Mouse (Mus musculus): ENCODE results near the gene Car4. TPM values are rescaled to one million over a fixed set of nuclear protein-coding genes. Genes with fewer than 3 reads are reported as not detected.

Car4 gene
- 0.86 and 1.4 TPM in 2 replicates for polyA plus RNA-seq (2016; fragmentation: Nextera tagmentation; extraction: Ambion mirVana)

DNA sequence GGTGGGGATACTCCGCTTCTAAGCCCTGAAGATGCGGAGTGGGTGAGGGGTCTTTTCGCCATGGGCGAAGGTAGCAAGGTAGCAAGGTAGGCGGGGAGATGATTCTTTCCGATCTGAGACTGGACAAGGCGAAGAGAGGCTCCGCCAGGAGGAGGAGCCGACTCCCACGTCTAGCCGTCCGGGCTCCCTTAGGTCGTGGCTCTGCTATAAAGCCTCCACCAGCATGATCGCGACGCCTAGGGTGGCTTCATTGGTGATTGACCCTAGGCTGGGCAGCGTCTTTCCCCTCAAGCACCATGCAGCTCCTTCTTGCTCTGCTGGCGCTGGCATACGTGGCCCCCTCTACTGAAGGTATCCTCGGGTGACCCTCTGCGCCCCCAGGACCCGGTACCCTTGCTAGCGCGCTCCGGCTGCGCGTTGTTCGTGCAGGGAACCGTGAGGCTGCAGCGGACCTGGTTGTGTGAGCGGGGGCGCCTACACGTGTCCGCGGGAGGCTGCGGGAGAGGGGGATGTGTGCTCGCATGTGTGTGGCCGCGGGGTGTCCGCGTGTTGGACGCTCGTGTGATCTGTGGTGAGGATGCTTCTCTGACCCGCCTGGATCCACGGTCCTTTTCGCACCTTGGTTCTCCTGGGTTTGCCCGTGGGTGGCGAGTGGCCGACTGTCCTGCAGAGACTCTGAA, at the start of gene Car4:
Gene Car4, plus strand, starts transcription at position 196 of the 680 bp plus-strand sequence.
- peak within 1 kb of the TSS; percentile 10; the same call in 1 of the 2 replicates for H3K9ac ChIP-seq
- H3K4me1 ChIP-seq = peaks cover 17% of the 10 kb centered on the region
- H3K4me3 ChIP-seq = peak within 1 kb of the TSS; percentile 33
- WGBS = 1% methylated on average over 49 of the region's 49 CpGs
- no peaks in the 10 kb centered on the region for H3K36me3 ChIP-seq
- ATAC-seq (ENCODE audit: insufficient number of reproducible peaks, insufficient read depth, low FRiP score, low TSS enrichment) = no peak
- no peaks in the 10 kb centered on the region for H3K9me3 ChIP-seq
- no peak within 1 kb of the TSS for H3K27ac ChIP-seq
- H3K27me3 ChIP-seq = peaks cover 45% of the 10 kb centered on the region
- H3K4me2 ChIP-seq (replicated peaks) = peak within 1 kb of the TSS; percentile 49

DNA sequence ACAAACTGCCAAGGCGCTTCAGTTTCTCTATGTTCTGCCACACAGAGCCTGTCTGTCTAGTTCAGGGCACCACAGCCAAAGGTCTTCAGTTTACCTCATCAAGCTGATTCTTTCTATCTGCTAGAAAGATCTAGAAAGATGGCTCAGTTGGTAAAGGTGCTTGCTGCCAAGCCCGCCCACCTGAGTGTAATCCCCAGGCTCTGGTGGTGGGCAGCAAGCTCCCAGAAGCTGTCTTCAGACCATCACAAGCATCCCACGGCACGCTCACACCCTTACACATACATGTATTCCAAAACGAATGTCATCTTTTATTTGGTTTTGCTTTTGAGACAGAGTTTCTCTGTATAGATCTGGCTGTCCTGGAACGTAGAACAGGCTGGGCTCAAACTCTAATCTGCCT, 49.1 kb upstream of the Car4 start:
- no peak overlapping the region for H3K27ac ChIP-seq
- WGBS = 91% methylated on average over 6 of the region's 6 CpGs
- no peaks in the 10 kb centered on the region for H3K9me3 ChIP-seq
- no peaks in the 10 kb centered on the region for H3K27me3 ChIP-seq
- H3K4me1 ChIP-seq = no peaks in the 10 kb centered on the region
- peaks cover 87% of the 10 kb centered on the region for H3K36me3 ChIP-seq
- no peak overlapping the region for H3K4me2 ChIP-seq (replicated peaks)
- H3K9ac ChIP-seq = no peak overlapping the region
- ATAC-seq (ENCODE audit: insufficient number of reproducible peaks, insufficient read depth, low FRiP score, low TSS enrichment) = no peak
- no peak overlapping the region for H3K4me3 ChIP-seq

DNA sequence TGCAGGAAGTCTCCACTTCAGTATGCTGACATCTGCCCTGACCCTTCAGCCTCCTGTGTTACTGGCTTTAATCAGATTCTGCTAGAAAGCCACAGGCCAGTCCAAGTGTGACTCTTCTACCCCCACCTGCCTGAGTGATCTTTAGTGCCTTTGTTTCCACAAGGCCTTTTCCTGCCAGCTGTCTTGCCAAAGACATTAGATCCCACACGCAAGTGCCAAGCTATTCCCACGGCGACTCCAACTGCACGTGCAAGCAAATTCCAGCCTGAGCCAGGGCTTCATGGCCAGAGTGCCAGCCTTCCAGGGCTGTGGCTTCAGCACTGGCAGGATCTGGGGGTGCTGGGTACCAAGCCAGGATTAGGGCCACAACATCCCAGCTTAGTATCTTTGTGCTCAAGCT, 47.2 kb upstream of the Car4 start:
- no peak for ATAC-seq (ENCODE audit: insufficient number of reproducible peaks, insufficient read depth, low FRiP score, low TSS enrichment)

DNA sequence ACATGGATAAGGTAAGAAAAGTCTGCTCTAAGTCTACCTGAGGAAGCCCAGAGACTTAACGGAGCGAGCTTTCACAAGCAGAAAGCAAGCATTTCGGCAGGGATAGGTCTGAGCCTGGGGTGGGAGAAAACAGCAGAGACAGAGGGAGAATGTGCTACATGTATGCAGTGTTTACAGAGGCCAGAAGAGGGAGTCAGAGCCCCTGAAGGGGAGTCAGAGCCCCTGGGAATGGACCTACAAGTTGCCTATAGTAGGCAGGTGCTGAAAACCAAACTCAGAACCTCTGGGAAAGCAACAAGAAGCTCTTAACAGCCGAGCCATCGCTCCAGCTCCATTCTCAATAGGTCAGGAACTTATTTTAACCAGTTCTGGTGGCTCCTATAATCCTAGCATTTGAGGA, 42.9 kb upstream of the Car4 start:
- Histone ChIP-seq H3K36me3 (peaks cover 36% of the 10 kb centered on the region), H3K27ac (no peak overlapping the region), H3K4me2 (replicated peaks) (0 out of 2 replicates have a peak overlapping the region, but pooled peaks have one; percentile 2)

More for the DNA sequence above, 47.2 kb upstream of the Car4 start:
- Histone ChIP-seq H3K27me3 (no peaks in the 10 kb centered on the region), H3K27ac (no peak overlapping the region), H3K4me3 (no peak overlapping the region), H3K9me3 (no peaks in the 10 kb centered on the region), H3K9ac (no peak overlapping the region), H3K4me2 (replicated peaks) (no peak overlapping the region), H3K4me1 (peaks cover 3% of the 10 kb centered on the region; the same call in 1 of the 2 replicates), H3K36me3 (peaks cover 74% of the 10 kb centered on the region)
- WGBS = 76% methylated on average over 4 of the region's 4 CpGs

DNA sequence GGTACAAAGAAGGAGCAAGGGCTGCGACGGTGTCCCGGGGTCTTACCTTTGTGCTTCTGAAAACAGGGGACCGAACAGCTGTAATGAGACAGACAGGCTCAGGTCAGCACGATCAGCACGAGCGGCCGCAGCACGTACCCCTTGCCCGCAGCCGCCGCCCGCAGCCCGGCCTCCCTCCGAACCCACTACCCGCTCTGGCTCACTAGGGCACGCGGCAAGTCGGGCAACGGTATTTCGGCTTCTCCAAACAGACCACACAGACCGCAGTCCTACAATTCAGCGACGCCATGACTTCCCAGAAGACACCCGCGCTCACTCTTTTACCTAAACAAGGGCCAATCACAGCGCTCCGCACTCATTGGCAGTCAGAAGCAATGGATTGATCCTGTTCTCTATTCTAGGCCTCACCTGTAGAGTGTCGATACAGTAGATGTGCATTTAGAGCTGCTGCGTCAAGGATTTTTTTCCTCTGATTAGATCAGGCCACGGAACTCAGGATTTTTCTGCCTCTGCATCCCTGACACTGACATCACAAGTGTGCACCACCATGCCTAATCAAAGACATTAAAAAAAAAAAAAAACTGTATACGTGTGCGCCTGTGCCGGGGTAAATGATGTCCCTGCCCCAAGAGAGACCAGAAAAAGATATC, 41.4 kb upstream of the Car4 start, which contains the start of gene Znhit3:
Gene Znhit3, minus strand, starts transcription at position 314 of the 650 bp plus-strand sequence.
- Histone ChIP-seq H3K27ac (0 out of 2 replicates have a peak within 1 kb of the TSS, but pooled peaks have one; percentile 4), H3K27me3 (no peaks in the 10 kb centered on the region), H3K4me1 (peaks cover 6% of the 10 kb centered on the region; the same call in 1 of the 2 replicates), H3K36me3 (peaks cover 23% of the 10 kb centered on the region), H3K4me3 (peak within 1 kb of the TSS; percentile 97), H3K9ac (peak within 1 kb of the TSS; percentile 81), H3K9me3 (no peaks in the 10 kb centered on the region), H3K4me2 (replicated peaks) (peak within 1 kb of the TSS; percentile 73)
- ATAC-seq (ENCODE audit: insufficient number of reproducible peaks, insufficient read depth, low FRiP score, low TSS enrichment) = peak; percentile 84
- 3% methylated on average over 34 of the region's 34 CpGs for WGBS

More for the DNA sequence above, 42.9 kb upstream of the Car4 start:
- no peak overlapping the region; the same call in 1 of the 2 replicates for H3K4me3 ChIP-seq
- no peaks in the 10 kb centered on the region for H3K27me3 ChIP-seq
- no peaks in the 10 kb centered on the region for H3K9me3 ChIP-seq
- peaks cover 6% of the 10 kb centered on the region; the same call in 1 of the 2 replicates for H3K4me1 ChIP-seq
- WGBS = 82% methylated on average over 5 of the region's 5 CpGs
- ATAC-seq (ENCODE audit: insufficient number of reproducible peaks, insufficient read depth, low FRiP score, low TSS enrichment) = no peak
- no peak overlapping the region for H3K9ac ChIP-seq

DNA sequence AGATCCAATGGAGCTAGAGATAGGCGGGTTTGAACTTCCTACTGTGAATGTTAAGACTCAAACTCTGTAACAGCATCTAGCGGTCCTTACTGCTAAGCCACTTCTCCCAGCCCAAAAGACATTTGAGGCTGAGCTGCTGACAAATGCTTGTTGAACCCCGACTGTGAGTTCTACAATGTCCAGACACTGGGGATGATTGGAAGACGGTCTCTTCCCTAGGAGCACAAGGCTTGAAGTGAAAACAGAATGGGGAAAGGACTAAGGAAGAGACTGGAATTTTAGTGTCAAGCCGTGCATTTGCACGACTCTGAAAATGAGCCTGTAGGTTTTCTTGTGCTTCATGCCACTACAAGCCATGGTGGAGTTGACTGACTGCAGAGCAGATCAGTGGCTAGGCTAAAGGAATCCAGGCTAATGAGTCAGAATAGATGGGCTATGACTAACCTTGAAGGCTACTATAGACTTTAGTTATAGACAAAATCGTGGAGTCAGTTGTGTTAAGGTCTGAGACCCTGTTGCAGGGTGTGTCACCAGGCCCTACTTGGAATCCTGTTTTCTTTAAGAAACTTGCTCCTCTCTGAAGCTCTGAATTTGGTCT, 40.8 kb upstream of the Car4 start:
- H3K36me3 ChIP-seq = peaks cover 17% of the 10 kb centered on the region
- peak overlapping the region; percentile 73 for H3K4me2 ChIP-seq (replicated peaks)
- H3K9me3 ChIP-seq = no peaks in the 10 kb centered on the region
- H3K4me1 ChIP-seq = peaks cover 6% of the 10 kb centered on the region; the same call in 1 of the 2 replicates
- H3K27me3 ChIP-seq = no peaks in the 10 kb centered on the region
- 58% methylated on average over 7 of the region's 7 CpGs for WGBS
- no peak for ATAC-seq (ENCODE audit: insufficient number of reproducible peaks, insufficient read depth, low FRiP score, low TSS enrichment)
- peak overlapping the region; percentile 97 for H3K4me3 ChIP-seq
- H3K27ac ChIP-seq = no peak overlapping the region
- peak overlapping the region; percentile 81; the same call in 1 of the 2 replicates for H3K9ac ChIP-seq

DNA sequence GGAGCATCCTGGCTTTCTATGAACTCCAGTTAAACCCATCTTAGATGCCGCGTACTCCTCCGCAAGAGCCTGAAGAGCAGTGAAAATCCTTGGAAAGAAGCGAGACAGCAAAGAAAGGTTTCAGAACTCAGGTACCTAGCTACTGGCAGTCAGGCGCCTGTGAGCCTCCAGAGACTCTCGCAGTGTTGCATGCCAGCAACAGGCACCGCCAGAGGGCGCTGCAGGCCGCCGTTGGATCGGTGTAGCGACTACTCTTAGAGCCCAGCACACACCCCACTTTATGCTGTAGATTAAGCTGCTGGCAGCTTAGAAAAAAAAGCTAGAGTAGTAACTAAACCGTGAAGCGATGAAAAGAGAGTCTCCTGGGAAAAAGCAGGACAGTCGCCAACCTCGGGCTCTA, 39.2 kb upstream of the Car4 start:
- peaks cover 6% of the 10 kb centered on the region; the same call in 1 of the 2 replicates for H3K4me1 ChIP-seq
- 5% methylated on average over 16 of the region's 16 CpGs for WGBS
- no peak overlapping the region for H3K27ac ChIP-seq
- H3K4me3 ChIP-seq = 0 out of 2 replicates have a peak overlapping the region, but pooled peaks have one; percentile 7
- peak overlapping the region; percentile 34 for H3K4me2 ChIP-seq (replicated peaks)
- ATAC-seq (ENCODE audit: insufficient number of reproducible peaks, insufficient read depth, low FRiP score, low TSS enrichment) = no peak
- no peaks in the 10 kb centered on the region for H3K27me3 ChIP-seq
- no peaks in the 10 kb centered on the region for H3K9me3 ChIP-seq
- peaks cover 4% of the 10 kb centered on the region; the same call in 1 of the 2 replicates for H3K36me3 ChIP-seq
- no peak overlapping the region for H3K9ac ChIP-seq

DNA sequence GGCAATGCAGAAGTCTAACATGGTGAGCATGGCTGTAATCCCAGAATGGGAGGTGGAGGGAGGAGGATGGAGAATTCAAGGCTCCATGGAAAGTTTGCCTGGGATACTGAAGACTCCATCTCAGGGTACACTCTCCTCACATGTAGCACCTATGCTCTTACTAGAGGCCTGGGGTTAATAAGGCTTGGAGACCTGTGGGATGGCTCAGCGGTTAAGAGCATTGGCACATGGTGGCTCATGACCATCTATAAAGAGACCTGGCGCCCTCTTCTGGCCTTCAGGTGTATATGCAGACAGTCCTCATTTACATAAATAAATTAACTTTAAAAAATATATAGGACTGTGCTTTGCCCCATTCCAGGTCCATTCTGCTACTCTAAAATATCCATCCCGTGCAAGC, 38.3 kb upstream of the Car4 start:
- no peaks in the 10 kb centered on the region for H3K9me3 ChIP-seq
- no peak for ATAC-seq (ENCODE audit: insufficient number of reproducible peaks, insufficient read depth, low FRiP score, low TSS enrichment)
- WGBS = 36% methylated on average over 3 of the region's 3 CpGs

DNA sequence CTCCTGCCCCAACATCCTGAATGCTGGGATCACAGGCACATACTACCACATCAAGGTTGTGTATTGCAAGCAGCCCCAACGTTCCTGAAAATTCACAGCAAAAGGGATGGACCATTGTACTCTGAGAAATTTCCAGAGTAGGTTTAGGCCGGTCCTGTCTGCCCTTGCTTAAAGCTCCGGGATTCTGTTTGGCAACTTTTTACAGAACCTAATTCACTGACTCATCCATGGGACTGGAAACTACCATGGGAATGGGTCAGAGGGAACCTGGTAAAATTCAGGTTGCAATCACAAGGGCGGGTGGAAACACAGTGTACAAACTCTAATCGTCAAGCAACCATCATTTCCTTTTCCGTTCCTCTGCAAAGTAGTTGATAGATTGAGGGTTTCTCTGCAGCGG, 37.6 kb upstream of the Car4 start:
- no peak for ATAC-seq (ENCODE audit: insufficient number of reproducible peaks, insufficient read depth, low FRiP score, low TSS enrichment)
- 0 out of 2 replicates have a peak, but pooled peaks cover 2% of the 10 kb centered on the region for H3K27me3 ChIP-seq
- H3K27ac ChIP-seq = no peak overlapping the region
- H3K4me2 ChIP-seq (replicated peaks) = no peak overlapping the region
- 0 out of 2 replicates have a peak, but pooled peaks cover 2% of the 10 kb centered on the region for H3K4me1 ChIP-seq
- H3K4me3 ChIP-seq = no peak overlapping the region
- 71% methylated on average over 7 of the region's 7 CpGs for WGBS
- no peak overlapping the region for H3K9ac ChIP-seq
- no peaks in the 10 kb centered on the region for H3K9me3 ChIP-seq
- no peaks in the 10 kb centered on the region for H3K36me3 ChIP-seq

More for the DNA sequence above, 38.3 kb upstream of the Car4 start:
- Histone ChIP-seq H3K36me3 (no peaks in the 10 kb centered on the region), H3K4me3 (no peak overlapping the region), H3K4me2 (replicated peaks) (no peak overlapping the region), H3K9ac (no peak overlapping the region), H3K27ac (no peak overlapping the region), H3K27me3 (0 out of 2 replicates have a peak, but pooled peaks cover 2% of the 10 kb centered on the region), H3K4me1 (peaks cover 6% of the 10 kb centered on the region; the same call in 1 of the 2 replicates)

DNA sequence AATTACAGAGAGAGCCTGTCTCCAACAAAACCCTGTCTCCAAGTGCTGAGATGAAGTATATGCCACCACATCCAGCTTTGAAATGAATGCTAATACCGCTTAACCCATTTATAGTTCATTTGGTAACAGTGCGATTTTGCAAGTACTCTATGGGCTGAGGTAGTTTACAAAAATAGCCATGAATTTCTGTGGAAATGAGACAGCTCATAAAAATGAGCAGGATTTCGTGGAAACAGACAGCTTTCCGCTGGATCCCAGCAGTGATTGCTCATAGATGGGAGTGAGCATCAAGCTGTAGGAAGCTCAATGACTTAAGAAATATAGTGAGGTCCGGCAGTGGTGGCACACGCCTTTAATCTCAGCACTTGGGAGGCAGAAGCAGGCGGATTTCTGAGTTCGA, 36.6 kb upstream of the Car4 start:
- H3K9me3 ChIP-seq = no peaks in the 10 kb centered on the region
- 88% methylated on average over 8 of the region's 8 CpGs for whole genome bisulfite sequencing
- 0 out of 2 replicates have a peak, but pooled peaks cover 2% of the 10 kb centered on the region for H3K4me1 ChIP-seq
- no peak overlapping the region for H3K4me2 ChIP-seq (replicated peaks)
- no peak for ATAC-seq (ENCODE audit: insufficient number of reproducible peaks, insufficient read depth, low FRiP score, low TSS enrichment)
- H3K27me3 ChIP-seq = 0 out of 2 replicates have a peak, but pooled peaks cover 2% of the 10 kb centered on the region
- no peak overlapping the region for H3K4me3 ChIP-seq
- no peak overlapping the region for H3K9ac ChIP-seq
- H3K27ac ChIP-seq = no peak overlapping the region
- H3K36me3 ChIP-seq = no peaks in the 10 kb centered on the region

DNA sequence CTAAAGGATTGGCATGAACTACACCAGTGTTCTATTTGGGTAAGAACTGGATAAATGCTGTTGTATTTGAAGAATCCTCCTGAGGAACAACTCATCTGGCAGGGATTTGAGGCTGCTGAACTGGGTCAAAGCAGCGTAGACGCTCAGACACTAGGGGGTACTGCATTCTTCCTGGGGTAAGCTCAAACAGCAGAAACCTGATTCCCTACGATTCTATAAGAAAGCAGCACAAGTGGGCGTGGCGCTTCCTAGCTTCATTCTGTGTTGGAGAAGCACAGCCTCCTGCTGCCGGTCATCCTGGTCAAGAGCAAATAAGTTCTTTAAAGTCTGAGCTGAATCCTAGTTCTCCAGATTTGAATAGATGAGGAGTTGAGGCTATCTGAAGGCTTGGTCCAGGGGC, 25.3 kb upstream of the Car4 start:
- Histone ChIP-seq H3K9me3 (no peaks in the 10 kb centered on the region), H3K27me3 (no peaks in the 10 kb centered on the region), H3K4me2 (replicated peaks) (no peak overlapping the region), H3K36me3 (no peaks in the 10 kb centered on the region), H3K27ac (no peak overlapping the region), H3K4me3 (no peak overlapping the region), H3K9ac (no peak overlapping the region), H3K4me1 (peaks cover 3% of the 10 kb centered on the region; the same call in 1 of the 2 replicates)
- ATAC-seq (ENCODE audit: insufficient number of reproducible peaks, insufficient read depth, low FRiP score, low TSS enrichment) = no peak
- 11% methylated on average over 6 of the region's 6 CpGs for WGBS

All from embryonic facial prominence, embryonic 12.5 days (tissue).